Mouse (Mus musculus) cerebellum, adult 2 months (tissue): Measurements from ENCODE around the gene Cep85l. TPM values are rescaled to one million over a fixed set of nuclear protein-coding genes. Genes with fewer than 3 reads are reported as not detected.

Experiments used
- DNase-seq, 2 experiments: peaks; one replicate each; pipeline ENCODE4 v3.0.0; 2021
- H3K27ac ChIP-seq: fragments of 200-500 bp; 2 replicates; pipeline ENCODE4 v1.5.1; 2012; ENCODE audit warnings: low read length, control low read depth, inconsistent platforms; ENCODE audit not compliant: insufficient read depth
- H3K27me3 ChIP-seq: fragments of 200-500 bp; 2 replicates; pipeline ENCODE4 v1.6.1; 2012; ENCODE audit warnings: inconsistent platforms, mild to moderate bottlenecking, low read length, moderate library complexity; ENCODE audit not compliant: control insufficient read depth, insufficient read depth
- H3K4me1 ChIP-seq: fragments of 200-500 bp; 2 replicates; pipeline ENCODE4 v1.6.1; 2011; ENCODE audit warnings: low read length; ENCODE audit not compliant: control insufficient read depth, insufficient read depth
- H3K4me3 ChIP-seq: fragments of 200-500 bp; replicated peaks from 2 replicates; pipeline ENCODE3; 2011; ENCODE audit warnings: mild to moderate bottlenecking, low read depth, low read length, control low read depth; ENCODE audit not compliant: insufficient read depth
- CTCF ChIP-seq: fragments of 200-500 bp; IDR thresholded peaks from 2 replicates; pipeline ENCODE4 v1.5.1; 2011; ENCODE audit warnings: low read depth, mild to moderate bottlenecking, control low read depth, low read length, moderate library complexity, borderline replicate concordance; ENCODE audit not compliant: insufficient read depth
- POLR2A ChIP-seq: fragments of 200-500 bp; IDR thresholded peaks from 2 replicates; pipeline ENCODE4 v1.6.1; 2011; ENCODE audit warnings: low read length, control low read depth, borderline replicate concordance; ENCODE audit not compliant: insufficient read depth
- WGBS: fragments of 180-500 bp; shearing (Covaris S2); methylation state at CpG from one replicate; pipeline ENCODE4 v1.1.7; 2018; 5-methylcytosine and 5-hydroxymethylcytosine counted together
- polyA plus RNA-seq: library from polyadenylated mRNA; depleted of rRNA; stranded (reverse); fragments of >200 nt; gene quantifications from 2 replicates; pipeline ENCODE4 v1.2.3, GENCODE M21; 2012; rRNA removed

Cep85l gene
- polyA plus RNA-seq, 1 experiment, result 8.9 TPM

- H3K27ac ChIP-seq, result no peak overlapping the region
- DNase-seq, result no peak
- H3K27me3 ChIP-seq, result no peaks in the 10 kb centered on the region
- no peaks in the 10 kb centered on the region for H3K4me1 ChIP-seq
- TF ChIP-seq POLR2A (no peak), CTCF (no peak)
- no peak overlapping the region for H3K4me3 ChIP-seq
These were observed 107.5 kb downstream of the Cep85l start for GRCm38 (mm10) chr10:53272228-53272627.

GRCm38 (mm10) chr10:53262021-53262420 is 117.7 kb downstream of the Cep85l start:
- Histone ChIP-seq H3K4me3 (no peak overlapping the region), H3K27me3 (no peaks in the 10 kb centered on the region), H3K4me1 (no peaks in the 10 kb centered on the region), H3K27ac (no peak overlapping the region)
- no peak for DNase-seq
- 19% methylated on average over 1 of the region's 1 CpGs for WGBS
- TF ChIP-seq POLR2A, result no peak
- no peak for TF ChIP-seq CTCF

GRCm38 (mm10) chr10:53235381-53235780 is 144.4 kb downstream of the Cep85l start:
- no peaks in the 10 kb centered on the region for H3K27me3 ChIP-seq
- WGBS, result 64% methylated on average over 6 of the region's 6 CpGs
- H3K4me1 ChIP-seq, result no peaks in the 10 kb centered on the region
- no peak overlapping the region for H3K27ac ChIP-seq
- no peak overlapping the region for H3K4me3 ChIP-seq
- no peak for TF ChIP-seq POLR2A
- TF ChIP-seq CTCF, result no peak
- no peak for DNase-seq

GRCm38 (mm10) chr10:53234683-53235082 is 145.1 kb downstream of the Cep85l start:
- H3K4me1 ChIP-seq, result no peaks in the 10 kb centered on the region
- no peak for DNase-seq
- TF ChIP-seq POLR2A, result no peak
- no peak for TF ChIP-seq CTCF
- H3K4me3 ChIP-seq, result no peak overlapping the region
- H3K27me3 ChIP-seq, result no peaks in the 10 kb centered on the region
- H3K27ac ChIP-seq, result no peak overlapping the region
- WGBS, result 9% methylated on average over 2 of the region's 2 CpGs

- H3K27ac ChIP-seq, result no peak overlapping the region
- TF ChIP-seq POLR2A (no peak), CTCF (no peak)
- H3K27me3 ChIP-seq, result no peaks in the 10 kb centered on the region
- no peak for DNase-seq
- WGBS, result 10% methylated on average over 2 of the region's 2 CpGs
- H3K4me1 ChIP-seq, result no peaks in the 10 kb centered on the region
- H3K4me3 ChIP-seq, result no peak overlapping the region
These were observed 145.6 kb downstream of the Cep85l start for GRCm38 (mm10) chr10:53234086-53234613.

- no peak overlapping the region for H3K4me3 ChIP-seq
- no peak for TF ChIP-seq CTCF
- no peak for TF ChIP-seq POLR2A
- no peak overlapping the region for H3K27ac ChIP-seq
- H3K4me1 ChIP-seq, result no peaks in the 10 kb centered on the region
- no peak for DNase-seq
- H3K27me3 ChIP-seq, result no peaks in the 10 kb centered on the region
These were observed 148.9 kb downstream of the Cep85l start for GRCm38 (mm10) chr10:53230809-53231208.

- TF ChIP-seq POLR2A (no peak), CTCF (no peak)
- 82% methylated on average over 2 of the region's 2 CpGs for WGBS
- Histone ChIP-seq H3K4me1 (no peaks in the 10 kb centered on the region), H3K4me3 (no peak overlapping the region), H3K27me3 (no peaks in the 10 kb centered on the region), H3K27ac (no peak overlapping the region)
- no peak for DNase-seq
These were observed 150.6 kb downstream of the Cep85l start for GRCm38 (mm10) chr10:53229190-53229589.

Other genes starting within 250 kb of the Cep85l start
- 1.9 and 2.8 TPM in 2 replicates for gene Pln, start 42.3 kb downstream of the Cep85l start, polyA plus RNA-seq
- gene Asf1a, start 216.8 kb upstream of the Cep85l start, polyA plus RNA-seq, result 27.0 TPM in 2 replicates